9 mouse cellular contexts compared by ENCODE assay signal in the genomic region with DNA sequence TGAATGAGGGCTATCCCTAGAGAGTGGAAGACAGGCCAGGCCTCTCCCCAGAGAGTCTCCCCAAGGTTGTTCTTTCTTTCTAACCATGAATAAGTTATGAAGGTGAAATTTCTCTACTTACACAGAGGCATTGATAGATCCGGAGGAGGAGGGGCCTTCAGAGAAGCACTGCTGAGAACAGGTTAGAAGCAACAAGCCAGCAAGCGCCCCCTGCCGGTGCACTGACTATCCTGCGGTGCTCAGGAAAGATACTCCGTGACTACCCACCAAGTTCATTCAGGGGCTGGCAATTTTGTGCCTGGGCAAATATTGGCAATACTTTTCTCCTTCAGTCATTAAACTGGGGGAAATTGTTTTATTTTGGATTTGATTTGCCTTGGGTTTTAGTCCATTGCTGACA.
DNase-seq lines count a peak whose midpoint lies in the region; ATAC-seq and TF ChIP-seq lines count a peak whose summit lies in the region.
"Had no signal": no experiment of that assay in that cellular context is flagged by ENCODE, and none has a peak within 500 bp of the region (broad histone marks: within the 10 kb centered on the region; RNA-seq: fewer than 3 reads in every experiment).

No protein-coding gene starts in this region.

- DNase-seq in forebrain, postnatal 0 days, result peak; percentile 42
- DNase-seq in B cell, adult 2 months, result peak; percentile 61 to 62
- peak; percentile 11 for DNase-seq in adrenal gland, adult 8-10 months
- DNase-seq in embryo, embryonic 11 days, result peak; percentile 73
- peak; percentile 12 for DNase-seq in hindlimb bud, embryonic 11.5 days (ENCODE audit: extremely low spot score, low read depth, low spot score)
- DNase-seq in lung, adult 2 months, result peak; percentile 54
- peak; percentile 24 to 74 for DNase-seq in spleen, postnatal 10 days (ENCODE audit: low spot score in 2 of 2)

- no peaks in the 10 kb centered on the region for H3K4me1 ChIP-seq in forebrain, postnatal 0 days (ENCODE audit: insufficient read depth)
- peaks cover 11% of the 10 kb centered on the region for H3K4me1 ChIP-seq in forebrain, embryonic 16.5 days (replicated peaks; ENCODE audit: control insufficient read depth, insufficient read depth, low read length)
- H3K4me1 ChIP-seq in lung, adult 2 months (ENCODE audit: control insufficient read depth, insufficient read depth, low read length), result peaks cover 6% of the 10 kb centered on the region; the same call in 1 of the 2 replicates

- H3K4me2 ChIP-seq in forebrain, postnatal 0 days (ENCODE audit: low read depth), result no peak overlapping the region
- no peak overlapping the region for H3K4me2 ChIP-seq in forebrain, embryonic 16.5 days (ENCODE audit: low read length)
- H3K4me2 ChIP-seq: limb, embryonic 12.5 days had no signal

- H3K27me3 ChIP-seq in forebrain, postnatal 0 days (ENCODE audit: insufficient read depth, low read length), result no peaks in the 10 kb centered on the region
- no peaks in the 10 kb centered on the region for H3K27me3 ChIP-seq in forebrain, embryonic 16.5 days (replicated peaks; ENCODE audit: control insufficient read depth, insufficient read depth, low read length)
- H3K27me3 ChIP-seq: limb, embryonic 12.5 days had no signal

- no peaks in the 10 kb centered on the region for H3K36me3 ChIP-seq in forebrain, postnatal 0 days (ENCODE audit: insufficient read depth)
- H3K36me3 ChIP-seq in forebrain, embryonic 16.5 days (ENCODE audit: control insufficient read depth, insufficient read depth), result no peaks in the 10 kb centered on the region
- H3K36me3 ChIP-seq: limb, embryonic 12.5 days had no signal

- H3K4me3 ChIP-seq in forebrain, postnatal 0 days (ENCODE audit: low read depth, low read length), result no peak overlapping the region
- no peak overlapping the region for H3K4me3 ChIP-seq in forebrain, embryonic 16.5 days (replicated peaks; ENCODE audit: low read length)
- H3K4me3 ChIP-seq in lung, adult 2 months (replicated peaks; ENCODE audit: extremely low read depth, low read depth, low read length), result no peak overlapping the region
- H3K4me3 ChIP-seq: limb, embryonic 12.5 days had no signal

- H3K27ac ChIP-seq in forebrain, postnatal 0 days (ENCODE audit: low read depth, low read length), result no peak overlapping the region
- H3K27ac ChIP-seq in forebrain, embryonic 16.5 days (ENCODE audit: low read length), result no peak overlapping the region
- H3K27ac ChIP-seq: limb, embryonic 12.5 days had no signal

- no peak for TF ChIP-seq POLR2A in lung, adult 2 months (IDR thresholded peaks at IDR 0.05; ENCODE audit: borderline replicate concordance, extremely low read depth, low read depth, low read length)

- no peak for ATAC-seq in forebrain, postnatal 0 days
- ATAC-seq in forebrain, embryonic 16.5 days, result no peak; the same call in 1 of the 2 replicates

- TF ChIP-seq CTCF in forebrain, postnatal 0 days (IDR thresholded peaks at IDR 0.05; ENCODE audit: low read depth), result peak; percentile 65
- TF ChIP-seq CTCF in lung, adult 2 months (IDR thresholded peaks at IDR 0.05; ENCODE audit: insufficient read depth, low read length), result peak; percentile 63

- no peaks in the 10 kb centered on the region for H3K9me3 ChIP-seq in forebrain, postnatal 0 days (ENCODE audit: low read length)
- H3K9me3 ChIP-seq in forebrain, embryonic 16.5 days (ENCODE audit: control insufficient read depth, low read length), result no peaks in the 10 kb centered on the region
- H3K9me3 ChIP-seq: limb, embryonic 12.5 days had no signal

- 24% methylated on average over 5 of the region's 5 CpGs for WGBS in forebrain, postnatal 0 days
- WGBS in forebrain, embryonic 16.5 days, result 29% methylated on average over 5 of the region's 5 CpGs
- 26% methylated on average over 5 of the region's 5 CpGs for WGBS in lung, adult 2 months

- no peak overlapping the region for H3K9ac ChIP-seq in forebrain, postnatal 0 days
- H3K9ac ChIP-seq in forebrain, embryonic 16.5 days (replicated peaks; ENCODE audit: low read depth, low read length), result no peak overlapping the region
- H3K9ac ChIP-seq: limb, embryonic 12.5 days had no signal

Comparison
In these comparisons a context has a peak if more than half of its experiments do, and no peak if none do; other contexts are left out.
1. DNase-seq: peak in every context shown above with its lines; median percentile 73 in embryo, embryonic 11 days; 62 in B cell, adult 2 months; 54 in lung, adult 2 months; 49 in spleen, postnatal 10 days; 42 in forebrain, postnatal 0 days; 12 in hindlimb bud, embryonic 11.5 days; 11 in adrenal gland, adult 8-10 months.